Mouse (Mus musculus) midbrain, embryonic 15.5 days (tissue): Measurements from ENCODE around the gene Wfdc6a. TPM values are rescaled to one million over a fixed set of nuclear protein-coding genes. Genes with fewer than 3 reads are reported as not detected.
"Not testable (repeated sequence)": the region's sequence is repeated elsewhere in the genome, so short reads cannot be mapped to it uniquely, and the experiment has no call there.

ENCODE experiments used
- ATAC-seq: fragments of 200-750 bp; cut with Nextera tagmentation; replicated peaks from 2 replicates; pipeline ENCODE4 v1.8.0; 2017; ENCODE audit warnings: moderate TSS enrichment
- H3K27ac ChIP-seq: fragments of 300-500 bp; sonication (generic); 2 replicates; pipeline ENCODE4 v1.5.1; 2015; ENCODE audit warnings: mild to moderate bottlenecking, inconsistent platforms
- H3K27me3 ChIP-seq: fragments of 300-500 bp; sonication (generic); replicated peaks from 2 replicates; pipeline ENCODE4 v1.6.1; 2015; ENCODE audit warnings: inconsistent platforms
- H3K36me3 ChIP-seq: fragments of 300-500 bp; sonication (generic); replicated peaks from 2 replicates; pipeline ENCODE4 v1.6.1; 2015; ENCODE audit warnings: inconsistent platforms
- H3K4me1 ChIP-seq: fragments of 300-500 bp; sonication (generic); 2 replicates; pipeline ENCODE4 v1.6.1; 2015; ENCODE audit warnings: inconsistent platforms
- H3K4me2 ChIP-seq: fragments of 300-500 bp; sonication (generic); 2 replicates; pipeline ENCODE4 v1.6.1; 2015; ENCODE audit warnings: inconsistent platforms, mild to moderate bottlenecking, moderate library complexity
- H3K4me3 ChIP-seq: fragments of 300-500 bp; sonication (generic); 2 replicates; pipeline ENCODE4 v1.5.1; 2015; ENCODE audit warnings: mild to moderate bottlenecking, inconsistent platforms
- H3K9ac ChIP-seq: fragments of 300-500 bp; sonication (generic); 2 replicates; pipeline ENCODE4 v1.6.1; 2015; ENCODE audit warnings: mild to moderate bottlenecking, inconsistent platforms
- H3K9me3 ChIP-seq: fragments of 300-500 bp; sonication (generic); 2 replicates; pipeline ENCODE4 v1.6.1; 2016; ENCODE audit warnings: inconsistent platforms
- WGBS: fragments of 180-500 bp; shearing (Covaris S2); methylation state at CpG from one replicate; pipeline ENCODE4 v1.1.7; 2015; ENCODE audit warnings: mixed read lengths; 5-methylcytosine and 5-hydroxymethylcytosine counted together
- polyA plus RNA-seq: library from polyadenylated mRNA; unstranded; fragments of >200 nt; fragmentation: Nextera tagmentation; extraction: Ambion mirVana; gene quantifications from 2 replicates; pipeline ENCODE4 v1.2.1, GENCODE M21; 2015

Wfdc6a gene
- not detected in 2 replicates for polyA plus RNA-seq

- not testable (repeated sequence) for H3K36me3 ChIP-seq, H3K4me3 ChIP-seq, ATAC-seq, H3K9ac ChIP-seq, H3K9me3 ChIP-seq, H3K27me3 ChIP-seq, H3K27ac ChIP-seq, H3K4me1 ChIP-seq, H3K4me2 ChIP-seq
- WGBS: 59% methylated on average over 13 of the region's 13 CpGs
Measured at GRCm38 (mm10) chr2:164585025-164585725, at the start of gene Wfdc6a. Gene Wfdc6a, minus strand, starts transcription at chr2:164585447.

GRCm38 (mm10) chr2:164621775-164622174, 36.5 kb upstream of the Wfdc6a start:
- Histone ChIP-seq H3K27me3 (no peaks in the 10 kb centered on the region), H3K27ac (no peak overlapping the region), H3K9me3 (no peaks in the 10 kb centered on the region), H3K4me1 (no peaks in the 10 kb centered on the region), H3K9ac (no peak overlapping the region), H3K36me3 (no peaks in the 10 kb centered on the region), H3K4me2 (no peak overlapping the region), H3K4me3 (no peak overlapping the region)
- 85% methylated on average over 4 of the region's 4 CpGs for WGBS
- no peak for ATAC-seq

- no peaks in the 10 kb centered on the region for H3K36me3 ChIP-seq
- H3K27ac ChIP-seq: no peak overlapping the region
- no peaks in the 10 kb centered on the region for H3K27me3 ChIP-seq
- WGBS: 83% methylated on average over 5 of the region's 5 CpGs
- ATAC-seq: no peak
- H3K4me3 ChIP-seq: no peak overlapping the region
- H3K4me1 ChIP-seq: no peaks in the 10 kb centered on the region
- no peaks in the 10 kb centered on the region for H3K9me3 ChIP-seq
- no peak overlapping the region for H3K4me2 ChIP-seq
- H3K9ac ChIP-seq: no peak overlapping the region
Measured at GRCm38 (mm10) chr2:164619050-164619449, 33.8 kb upstream of the Wfdc6a start.

GRCm38 (mm10) chr2:164615386-164615785, 30.1 kb upstream of the Wfdc6a start:
- 90% methylated on average over 3 of the region's 3 CpGs for WGBS
- no peaks in the 10 kb centered on the region for H3K27me3 ChIP-seq
- no peak overlapping the region for H3K9ac ChIP-seq
- H3K4me1 ChIP-seq: no peaks in the 10 kb centered on the region
- no peak for ATAC-seq
- no peak overlapping the region for H3K4me3 ChIP-seq
- H3K4me2 ChIP-seq: no peak overlapping the region
- H3K36me3 ChIP-seq: no peaks in the 10 kb centered on the region
- no peaks in the 10 kb centered on the region for H3K9me3 ChIP-seq
- no peak overlapping the region for H3K27ac ChIP-seq

GRCm38 (mm10) chr2:164613471-164613870, 28.2 kb upstream of the Wfdc6a start, which contains the start of the genes Wfdc6b and Wfdc8:
Gene Wfdc6b, plus strand, starts transcription at chr2:164613522.
Gene Wfdc8, minus strand, starts transcription at chr2:164613626.
- not testable (repeated sequence) for H3K27ac ChIP-seq, H3K4me2 ChIP-seq, H3K4me3 ChIP-seq, H3K9ac ChIP-seq, ATAC-seq, H3K4me1 ChIP-seq, H3K27me3 ChIP-seq, H3K36me3 ChIP-seq, H3K9me3 ChIP-seq
- WGBS: 55% methylated on average over 8 of the region's 8 CpGs

GRCm38 (mm10) chr2:164608781-164609180, 23.5 kb upstream of the Wfdc6a start:
- Histone ChIP-seq H3K4me3 (no peak overlapping the region), H3K9ac (no peak overlapping the region), H3K27me3 (no peaks in the 10 kb centered on the region), H3K9me3 (no peaks in the 10 kb centered on the region), H3K36me3 (no peaks in the 10 kb centered on the region), H3K4me1 (no peaks in the 10 kb centered on the region), H3K27ac (no peak overlapping the region), H3K4me2 (no peak overlapping the region)
- ATAC-seq: no peak
- 82% methylated on average over 6 of the region's 6 CpGs for WGBS

GRCm38 (mm10) chr2:164604411-164604810, 19.2 kb upstream of the Wfdc6a start:
- no peaks in the 10 kb centered on the region for H3K9me3 ChIP-seq
- H3K4me1 ChIP-seq: no peaks in the 10 kb centered on the region
- no peaks in the 10 kb centered on the region for H3K27me3 ChIP-seq
- H3K36me3 ChIP-seq: no peaks in the 10 kb centered on the region
- 90% methylated on average over 8 of the region's 8 CpGs for WGBS
- no peak overlapping the region for H3K9ac ChIP-seq
- H3K27ac ChIP-seq: no peak overlapping the region
- ATAC-seq: no peak
- H3K4me3 ChIP-seq: no peak overlapping the region
- no peak overlapping the region for H3K4me2 ChIP-seq

GRCm38 (mm10) chr2:164603482-164603881, 18.2 kb upstream of the Wfdc6a start:
- no peak for ATAC-seq
- Histone ChIP-seq H3K36me3 (no peaks in the 10 kb centered on the region), H3K4me3 (no peak overlapping the region), H3K9me3 (no peaks in the 10 kb centered on the region), H3K4me1 (no peaks in the 10 kb centered on the region), H3K27ac (no peak overlapping the region), H3K27me3 (no peaks in the 10 kb centered on the region), H3K4me2 (no peak overlapping the region), H3K9ac (no peak overlapping the region)
- WGBS: 94% methylated on average over 3 of the region's 3 CpGs

GRCm38 (mm10) chr2:164600179-164600578, 14.9 kb upstream of the Wfdc6a start:
- no peaks in the 10 kb centered on the region for H3K36me3 ChIP-seq
- no peak overlapping the region for H3K27ac ChIP-seq
- ATAC-seq: no peak
- H3K4me3 ChIP-seq: no peak overlapping the region
- no peaks in the 10 kb centered on the region for H3K9me3 ChIP-seq
- WGBS: 63% methylated on average over 3 of the region's 3 CpGs
- H3K27me3 ChIP-seq: no peaks in the 10 kb centered on the region
- H3K9ac ChIP-seq: no peak overlapping the region
- no peaks in the 10 kb centered on the region for H3K4me1 ChIP-seq
- no peak overlapping the region for H3K4me2 ChIP-seq

- H3K9ac ChIP-seq: no peak within 1 kb of the TSS
- H3K4me2 ChIP-seq: no peak within 1 kb of the TSS
Measured at GRCm38 (mm10) chr2:164593494-164593893, 8.2 kb upstream of the Wfdc6a start, which contains the start of gene Eppin. Gene Eppin, minus strand, starts transcription at chr2:164593594.

GRCm38 (mm10) chr2:164592014-164592413, 6.8 kb upstream of the Wfdc6a start:
- H3K4me3 ChIP-seq: no peak overlapping the region
- no peaks in the 10 kb centered on the region for H3K4me1 ChIP-seq
- no peaks in the 10 kb centered on the region for H3K9me3 ChIP-seq
- ATAC-seq: no peak
- no peak overlapping the region for H3K4me2 ChIP-seq
- no peaks in the 10 kb centered on the region for H3K27me3 ChIP-seq
- H3K9ac ChIP-seq: no peak overlapping the region
- no peaks in the 10 kb centered on the region for H3K36me3 ChIP-seq
- H3K27ac ChIP-seq: no peak overlapping the region
- WGBS: 8% methylated on average over 4 of the region's 4 CpGs

More at GRCm38 (mm10) chr2:164593494-164593893, 8.2 kb upstream of the Wfdc6a start, which contains the start of gene Eppin:
- WGBS: 78% methylated on average over 4 of the region's 4 CpGs
- Histone ChIP-seq H3K27me3 (no peaks in the 10 kb centered on the region), H3K4me1 (no peaks in the 10 kb centered on the region), H3K4me3 (no peak within 1 kb of the TSS), H3K27ac (no peak within 1 kb of the TSS), H3K9me3 (no peaks in the 10 kb centered on the region), H3K36me3 (no peaks in the 10 kb centered on the region)
- no peak for ATAC-seq

- not testable (repeated sequence) for ATAC-seq, H3K4me2 ChIP-seq, H3K9ac ChIP-seq, H3K36me3 ChIP-seq, H3K4me3 ChIP-seq, H3K27me3 ChIP-seq, H3K27ac ChIP-seq, H3K9me3 ChIP-seq, H3K4me1 ChIP-seq
- WGBS: 90% methylated on average over 6 of the region's 6 CpGs
Measured at GRCm38 (mm10) chr2:164573359-164573758, 11.9 kb downstream of the Wfdc6a start, which contains the start of gene Spint3. Gene Spint3, minus strand, starts transcription at chr2:164573459.

GRCm38 (mm10) chr2:164567460-164567859, 17.8 kb downstream of the Wfdc6a start:
- Histone ChIP-seq H3K9ac (no peak overlapping the region), H3K36me3 (no peaks in the 10 kb centered on the region), H3K27me3 (peaks cover 9% of the 10 kb centered on the region), H3K4me2 (no peak overlapping the region), H3K27ac (no peak overlapping the region), H3K9me3 (no peaks in the 10 kb centered on the region), H3K4me1 (peaks cover 16% of the 10 kb centered on the region), H3K4me3 (no peak overlapping the region)
- ATAC-seq: no peak
- WGBS: 89% methylated on average over 5 of the region's 5 CpGs
